In the genomic region with DNA sequence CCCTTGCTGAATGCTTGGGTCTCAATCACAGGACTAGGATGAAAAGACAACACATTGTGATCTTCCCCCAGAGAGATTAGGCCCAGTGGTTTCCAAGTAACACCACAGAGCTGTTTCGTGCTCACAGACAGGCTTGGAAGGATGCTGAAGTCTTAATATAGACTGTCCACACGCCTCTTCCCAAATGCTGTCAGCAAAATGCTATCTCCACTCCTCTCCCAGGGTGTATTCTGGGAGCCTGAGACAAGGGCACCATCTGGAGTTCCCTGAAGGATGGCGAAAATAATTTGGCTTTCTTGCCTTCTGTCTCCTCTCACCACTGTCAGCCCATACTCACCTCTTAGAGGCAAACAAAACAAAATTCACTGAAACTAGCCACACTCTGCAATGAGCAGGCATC, we compare ENCODE assay signal across 15 mouse cellular contexts.
DNase-seq lines count a peak whose midpoint lies in the region; ATAC-seq lines count a peak whose summit lies in the region.
"Had no signal": no experiment of that assay in that cellular context is flagged by ENCODE, and none has a peak within 500 bp of the region (broad histone marks: within the 10 kb centered on the region; RNA-seq: fewer than 3 reads in every experiment).

No protein-coding gene starts in this region.

- intact Hi-C loops in left cerebral cortex, postnatal 36 days (cut with DNase I): loop anchor here (5.0 kb wide), 2 partner anchors 73 to 197 kb away; no protein-coding TSS in a partner anchor

- 0 out of 2 replicates have a peak, but pooled peaks cover 3% of the 10 kb centered on the region for H3K4me1 ChIP-seq in heart, embryonic 16.5 days (ENCODE audit: control insufficient read depth, insufficient read depth, low read length)
- 0 out of 2 replicates have a peak, but pooled peaks cover 5% of the 10 kb centered on the region for H3K4me1 ChIP-seq in heart, embryonic 11.5 days (ENCODE audit: control insufficient read depth, insufficient read depth, low read length)
- H3K4me1 ChIP-seq in hindbrain, embryonic 16.5 days (ENCODE audit: control insufficient read depth, insufficient read depth, low read depth, low read length): peaks cover 3% of the 10 kb centered on the region
- H3K4me1 ChIP-seq: embryonic facial prominence, embryonic 13.5 days had no signal

- H3K9ac ChIP-seq in heart, embryonic 16.5 days (ENCODE audit: low read length): no peak overlapping the region
- no peak overlapping the region for H3K9ac ChIP-seq in heart, embryonic 11.5 days (ENCODE audit: low read depth, low read length)
- H3K9ac ChIP-seq in hindbrain, embryonic 16.5 days (ENCODE audit: low read depth, low read length): no peak overlapping the region
- H3K9ac ChIP-seq: embryonic facial prominence, embryonic 13.5 days; heart, embryonic 12.5 days had no signal

- WGBS in heart, embryonic 16.5 days: 35% methylated on average over 3 of the region's 3 CpGs
- WGBS in heart, embryonic 11.5 days (ENCODE audit: insufficient replicate concordance): 55% methylated on average over 3 of the region's 3 CpGs
- 63% methylated on average over 3 of the region's 3 CpGs for WGBS in hindbrain, embryonic 16.5 days

- H3K36me3 ChIP-seq in heart, embryonic 16.5 days (ENCODE audit: control insufficient read depth, insufficient read depth): no peaks in the 10 kb centered on the region
- no peaks in the 10 kb centered on the region for H3K36me3 ChIP-seq in heart, embryonic 11.5 days (ENCODE audit: control insufficient read depth, insufficient read depth, low read length)
- H3K36me3 ChIP-seq in hindbrain, embryonic 16.5 days (ENCODE audit: control insufficient read depth, insufficient read depth, low read length): no peaks in the 10 kb centered on the region
- H3K36me3 ChIP-seq: embryonic facial prominence, embryonic 13.5 days; G1E; heart, embryonic 12.5 days had no signal

- peak; percentile 58; the same call in 1 of the 2 replicates for ATAC-seq in heart, embryonic 16.5 days (replicated peaks; ENCODE audit: extremely low read depth, insufficient read depth, low FRiP score)
- ATAC-seq in heart, embryonic 11.5 days (replicated peaks; ENCODE audit: insufficient number of reproducible peaks, low FRiP score, low TSS enrichment): no peak
- ATAC-seq in erythroid progenitor cell, adult 5-6 weeks (replicated peaks; ENCODE audit: low FRiP score, poor library complexity, severe bottlenecking): no peak
- no peak for ATAC-seq in hindbrain, embryonic 16.5 days
- ATAC-seq: activated CD4-positive, CD25-positive, alpha-beta regulatory T cell, adult 4 months had no signal

- H3K4me2 ChIP-seq in heart, embryonic 16.5 days (ENCODE audit: low read depth, low read length): no peak overlapping the region
- no peak overlapping the region for H3K4me2 ChIP-seq in heart, embryonic 11.5 days
- H3K4me2 ChIP-seq in hindbrain, embryonic 16.5 days (ENCODE audit: low read length): no peak overlapping the region
- H3K4me2 ChIP-seq: embryonic facial prominence, embryonic 13.5 days; heart, embryonic 12.5 days had no signal

- peak; percentile 73 for DNase-seq in cerebellum, adult 8-10 months
- peak; percentile 74 to 89 for DNase-seq in frontal cortex, postnatal 36 days (ENCODE audit: low spot score in 2 of 2)
- DNase-seq in left cerebral cortex, postnatal 36 days (ENCODE audit: low spot score in 2 of 2): peak; percentile 74 to 78
- DNase-seq in spleen, adult 18-20 months: no peak
- DNase-seq: gastrocnemius, postnatal 10 days; kidney, postnatal 10 days; lung, postnatal 36 days had no signal

- H3K27me3 ChIP-seq in heart, embryonic 16.5 days (ENCODE audit: control insufficient read depth, insufficient read depth, low read length): no peaks in the 10 kb centered on the region
- H3K27me3 ChIP-seq in heart, embryonic 11.5 days (ENCODE audit: control insufficient read depth, insufficient read depth, low read length): no peaks in the 10 kb centered on the region
- no peaks in the 10 kb centered on the region for H3K27me3 ChIP-seq in hindbrain, embryonic 16.5 days (replicated peaks; ENCODE audit: control insufficient read depth, insufficient read depth, low read length)
- H3K27me3 ChIP-seq: embryonic facial prominence, embryonic 13.5 days; heart, embryonic 12.5 days had no signal

- H3K27ac ChIP-seq in heart, embryonic 16.5 days (ENCODE audit: low read length): no peak overlapping the region
- H3K27ac ChIP-seq in heart, embryonic 11.5 days (ENCODE audit: low read depth, low read length): no peak overlapping the region
- no peak overlapping the region for H3K27ac ChIP-seq in hindbrain, embryonic 16.5 days (ENCODE audit: low read depth, low read length)
- H3K27ac ChIP-seq: embryonic facial prominence, embryonic 13.5 days had no signal

- H3K9me3 ChIP-seq in heart, embryonic 16.5 days (replicated peaks; ENCODE audit: control insufficient read depth, low read length): no peaks in the 10 kb centered on the region
- H3K9me3 ChIP-seq in heart, embryonic 11.5 days (replicated peaks; ENCODE audit: control insufficient read depth, low read length): no peaks in the 10 kb centered on the region
- H3K9me3 ChIP-seq in hindbrain, embryonic 16.5 days (ENCODE audit: control insufficient read depth, low read length): no peaks in the 10 kb centered on the region
- H3K9me3 ChIP-seq: embryonic facial prominence, embryonic 13.5 days; heart, embryonic 12.5 days had no signal

- no peak overlapping the region for H3K4me3 ChIP-seq in heart, embryonic 16.5 days (ENCODE audit: low read length)
- H3K4me3 ChIP-seq in heart, embryonic 11.5 days (ENCODE audit: low read depth, low read length): no peak overlapping the region
- no peak overlapping the region for H3K4me3 ChIP-seq in hindbrain, embryonic 16.5 days (ENCODE audit: low read length)
- H3K4me3 ChIP-seq: embryonic facial prominence, embryonic 13.5 days; heart, embryonic 12.5 days had no signal

Comparison
In these comparisons a context has a peak if more than half of its experiments do, and no peak if none do; other contexts are left out.
1. DNase-seq: peak in cerebellum, adult 8-10 months (single experiment), frontal cortex, postnatal 36 days (2 of 2) and left cerebral cortex, postnatal 36 days (2 of 2); none in spleen, adult 18-20 months (0 of 2).